Mouse (Mus musculus) CD4-positive, CD25-positive, alpha-beta regulatory T cell, adult 2 months (primary cell): ENCODE data around the gene Rab1b.
A peak's percentile ranks its signal among the peaks of the same experiment; 100 is the strongest.

ENCODE experiments used
- DNase-seq: peaks from one replicate; pipeline ENCODE4 v3.0.0-alpha.2; 2012; ENCODE audit warnings: low read depth, low spot score

Rab1b gene

GRCm38 (mm10) chr19:5071545-5072369 lies 35.1 kb downstream of the Rab1b start:
- peak; percentile 85 for DNase-seq

- DNase-seq: no peak
Measured at GRCm38 (mm10) chr19:5071077-5071476, 35.8 kb downstream of the Rab1b start.

GRCm38 (mm10) chr19:5069978-5070377 lies 36.9 kb downstream of the Rab1b start:
- DNase-seq: no peak

GRCm38 (mm10) chr19:5069486-5069885 lies 37.4 kb downstream of the Rab1b start:
- no peak for DNase-seq

- no peak for DNase-seq
Measured at GRCm38 (mm10) chr19:5068570-5069234, 38.2 kb downstream of the Rab1b start.

GRCm38 (mm10) chr19:5067867-5068569 lies 38.9 kb downstream of the Rab1b start, which contains the start of gene Cd248:
Gene Cd248 (plus strand): TSS chr19:5068078.
- peak; percentile 54 for DNase-seq

GRCm38 (mm10) chr19:5067040-5067799 lies 39.7 kb downstream of the Rab1b start:
- peak; percentile 24 for DNase-seq

GRCm38 (mm10) chr19:5065104-5065503 lies 41.8 kb downstream of the Rab1b start:
- DNase-seq: no peak

- no peak for DNase-seq
Measured at GRCm38 (mm10) chr19:5062446-5062845, 44.4 kb downstream of the Rab1b start.

- no peak for DNase-seq
Measured at GRCm38 (mm10) chr19:5062041-5062440, 44.8 kb downstream of the Rab1b start.

GRCm38 (mm10) chr19:5060365-5061330 lies 46.2 kb downstream of the Rab1b start:
- DNase-seq: peak; percentile 40

GRCm38 (mm10) chr19:5058801-5059771 lies 47.8 kb downstream of the Rab1b start:
- DNase-seq: peak; percentile 41

GRCm38 (mm10) chr19:5057876-5058775 lies 48.7 kb downstream of the Rab1b start:
- DNase-seq: no peak

- peak; percentile 58 for DNase-seq
Measured at GRCm38 (mm10) chr19:5056251-5056650, 50.6 kb downstream of the Rab1b start.

- DNase-seq: peak; percentile 71
Measured at GRCm38 (mm10) chr19:5053909-5054308, 53.0 kb downstream of the Rab1b start.

- no peak for DNase-seq
Measured at GRCm38 (mm10) chr19:5052853-5053252, 54.0 kb downstream of the Rab1b start.

- no peak for DNase-seq
Measured at GRCm38 (mm10) chr19:5052166-5052822, 54.6 kb downstream of the Rab1b start.

- DNase-seq: no peak
Measured at GRCm38 (mm10) chr19:5051515-5051914, 55.4 kb downstream of the Rab1b start.
